Mouse (Mus musculus): ENCODE measurements around the gene Gm8994. TPM values are rescaled to one million over a fixed set of nuclear protein-coding genes. Genes with fewer than 3 reads are reported as not detected.

Gene Gm8994
- polyA plus RNA-seq, 1 experiment from 2014 or later = not detected

- 30% methylated on average over 5 of the region's 5 CpGs for WGBS
- Histone ChIP-seq H3K36me3 (replicated peaks; ENCODE audit: control insufficient read depth, insufficient read depth) (no peaks in the 10 kb centered on the region), H3K4me1 (replicated peaks; ENCODE audit: control insufficient read depth, insufficient read depth, low read length) (no peaks in the 10 kb centered on the region), H3K9ac (no peak overlapping the region), H3K27me3 (ENCODE audit: control insufficient read depth, insufficient read depth, low read length) (no peaks in the 10 kb centered on the region), H3K27ac (no peak overlapping the region), H3K4me3 (replicated peaks; ENCODE audit: low read length) (no peak overlapping the region), H3K9me3 (ENCODE audit: control insufficient read depth, low read length) (no peaks in the 10 kb centered on the region), H3K4me2 (replicated peaks) (no peak overlapping the region)
- no peak for ATAC-seq (ENCODE audit: low FRiP score)
- no peak for DNase-seq (ENCODE audit: low spot score)
These were observed 19.7 kb downstream of the Gm8994 start for GRCm38 (mm10) chr6:136347053-136347452.

- Histone ChIP-seq H3K4me3 (replicated peaks; ENCODE audit: low read length) (no peak overlapping the region), H3K27ac (no peak overlapping the region), H3K9ac (no peak overlapping the region), H3K4me1 (replicated peaks; ENCODE audit: control insufficient read depth, insufficient read depth, low read length) (no peaks in the 10 kb centered on the region), H3K36me3 (replicated peaks; ENCODE audit: control insufficient read depth, insufficient read depth) (no peaks in the 10 kb centered on the region), H3K27me3 (ENCODE audit: control insufficient read depth, insufficient read depth, low read length) (no peaks in the 10 kb centered on the region), H3K4me2 (replicated peaks) (no peak overlapping the region), H3K9me3 (ENCODE audit: control insufficient read depth, low read length) (no peaks in the 10 kb centered on the region)
- ATAC-seq (ENCODE audit: low FRiP score) (no peak), DNase-seq (ENCODE audit: low spot score) (no peak)
- 59% methylated on average over 9 of the region's 9 CpGs for WGBS
These were observed 20.3 kb downstream of the Gm8994 start for GRCm38 (mm10) chr6:136347631-136348030.

GRCm38 (mm10) chr6:136353399-136354184 lies 26.3 kb downstream of the Gm8994 start:
- H3K9ac ChIP-seq = peak overlapping the region; percentile 9; the same call in 1 of the 2 replicates
- 44% methylated on average over 11 of the region's 11 CpGs for WGBS
- H3K4me3 ChIP-seq (replicated peaks; ENCODE audit: low read length) = no peak overlapping the region
- no peak overlapping the region for H3K4me2 ChIP-seq (replicated peaks)
- no peaks in the 10 kb centered on the region for H3K4me1 ChIP-seq (replicated peaks; ENCODE audit: control insufficient read depth, insufficient read depth, low read length)
- H3K27me3 ChIP-seq (ENCODE audit: control insufficient read depth, insufficient read depth, low read length) = no peaks in the 10 kb centered on the region
- DNase-seq (ENCODE audit: low spot score) = peak; percentile 94
- H3K27ac ChIP-seq = peak overlapping the region; percentile 22; the same call in 1 of the 2 replicates
- no peak; the same call in 1 of the 2 replicates for ATAC-seq (ENCODE audit: low FRiP score)
- no peaks in the 10 kb centered on the region for H3K36me3 ChIP-seq (replicated peaks; ENCODE audit: control insufficient read depth, insufficient read depth)
- H3K9me3 ChIP-seq (ENCODE audit: control insufficient read depth, low read length) = no peaks in the 10 kb centered on the region

GRCm38 (mm10) chr6:136358471-136358870 lies 31.1 kb downstream of the Gm8994 start:
- Histone ChIP-seq H3K9me3 (ENCODE audit: control insufficient read depth, low read length) (no peaks in the 10 kb centered on the region), H3K27ac (no peak overlapping the region), H3K4me3 (replicated peaks; ENCODE audit: low read length) (no peak overlapping the region), H3K36me3 (replicated peaks; ENCODE audit: control insufficient read depth, insufficient read depth) (no peaks in the 10 kb centered on the region), H3K27me3 (ENCODE audit: control insufficient read depth, insufficient read depth, low read length) (no peaks in the 10 kb centered on the region), H3K4me1 (replicated peaks; ENCODE audit: control insufficient read depth, insufficient read depth, low read length) (no peaks in the 10 kb centered on the region), H3K4me2 (replicated peaks) (no peak overlapping the region), H3K9ac (no peak overlapping the region)
- DNase-seq (ENCODE audit: low spot score) (no peak), ATAC-seq (ENCODE audit: low FRiP score) (no peak)
- WGBS = 83% methylated on average over 5 of the region's 5 CpGs

GRCm38 (mm10) chr6:136363313-136363712 lies 36.0 kb downstream of the Gm8994 start:
- H3K4me1 ChIP-seq (replicated peaks; ENCODE audit: control insufficient read depth, insufficient read depth, low read length) = no peaks in the 10 kb centered on the region; the same call in 1 of the 2 replicates
- DNase-seq (ENCODE audit: low spot score) (no peak), ATAC-seq (ENCODE audit: low FRiP score) (no peak)
- 88% methylated on average over 8 of the region's 8 CpGs for WGBS
- H3K27ac ChIP-seq = no peak overlapping the region
- H3K27me3 ChIP-seq (ENCODE audit: control insufficient read depth, insufficient read depth, low read length) = no peaks in the 10 kb centered on the region
- H3K9ac ChIP-seq = no peak overlapping the region
- no peaks in the 10 kb centered on the region for H3K9me3 ChIP-seq (ENCODE audit: control insufficient read depth, low read length)
- no peaks in the 10 kb centered on the region for H3K36me3 ChIP-seq (replicated peaks; ENCODE audit: control insufficient read depth, insufficient read depth)
- no peak overlapping the region for H3K4me3 ChIP-seq (replicated peaks; ENCODE audit: low read length)
- no peak overlapping the region for H3K4me2 ChIP-seq (replicated peaks)

GRCm38 (mm10) chr6:136364008-136364407 lies 36.7 kb downstream of the Gm8994 start:
- DNase-seq (ENCODE audit: low spot score) (no peak), ATAC-seq (ENCODE audit: low FRiP score) (no peak)
- H3K4me2 ChIP-seq (replicated peaks) = no peak overlapping the region
- H3K4me3 ChIP-seq (replicated peaks; ENCODE audit: low read length) = no peak overlapping the region
- no peak overlapping the region for H3K9ac ChIP-seq
- no peaks in the 10 kb centered on the region for H3K36me3 ChIP-seq (replicated peaks; ENCODE audit: control insufficient read depth, insufficient read depth)
- H3K4me1 ChIP-seq (replicated peaks; ENCODE audit: control insufficient read depth, insufficient read depth, low read length) = no peaks in the 10 kb centered on the region; the same call in 1 of the 2 replicates
- H3K27me3 ChIP-seq (ENCODE audit: control insufficient read depth, insufficient read depth, low read length) = no peaks in the 10 kb centered on the region
- H3K27ac ChIP-seq = no peak overlapping the region
- no peaks in the 10 kb centered on the region for H3K9me3 ChIP-seq (ENCODE audit: control insufficient read depth, low read length)
- WGBS = 52% methylated on average over 4 of the region's 4 CpGs

GRCm38 (mm10) chr6:136364430-136365098 lies 37.2 kb downstream of the Gm8994 start:
- ATAC-seq (ENCODE audit: low FRiP score) (no peak), DNase-seq (ENCODE audit: low spot score) (no peak)
- 72% methylated on average over 12 of the region's 12 CpGs for WGBS

GRCm38 (mm10) chr6:136376097-136376496 lies 48.8 kb downstream of the Gm8994 start:
- no peak overlapping the region for H3K9ac ChIP-seq

More at GRCm38 (mm10) chr6:136364430-136365098, 37.2 kb downstream of the Gm8994 start:
- H3K27ac ChIP-seq = no peak overlapping the region
- H3K4me1 ChIP-seq (replicated peaks; ENCODE audit: control insufficient read depth, insufficient read depth, low read length) = no peaks in the 10 kb centered on the region; the same call in 1 of the 2 replicates
- no peaks in the 10 kb centered on the region for H3K9me3 ChIP-seq (ENCODE audit: control insufficient read depth, low read length)
- H3K27me3 ChIP-seq (ENCODE audit: control insufficient read depth, insufficient read depth, low read length) = no peaks in the 10 kb centered on the region
- H3K4me3 ChIP-seq (replicated peaks; ENCODE audit: low read length) = no peak overlapping the region
- H3K36me3 ChIP-seq (replicated peaks; ENCODE audit: control insufficient read depth, insufficient read depth) = no peaks in the 10 kb centered on the region
- H3K4me2 ChIP-seq (replicated peaks) = no peak overlapping the region
- no peak overlapping the region for H3K9ac ChIP-seq

More at GRCm38 (mm10) chr6:136376097-136376496, 48.8 kb downstream of the Gm8994 start:
- no peak for DNase-seq (ENCODE audit: low spot score)
- Histone ChIP-seq H3K27ac (no peak overlapping the region), H3K4me3 (replicated peaks; ENCODE audit: low read length) (no peak overlapping the region), H3K36me3 (replicated peaks; ENCODE audit: control insufficient read depth, insufficient read depth) (no peaks in the 10 kb centered on the region), H3K4me1 (replicated peaks; ENCODE audit: control insufficient read depth, insufficient read depth, low read length) (no peaks in the 10 kb centered on the region), H3K9me3 (ENCODE audit: control insufficient read depth, low read length) (no peaks in the 10 kb centered on the region), H3K27me3 (ENCODE audit: control insufficient read depth, insufficient read depth, low read length) (no peaks in the 10 kb centered on the region), H3K4me2 (replicated peaks) (no peak overlapping the region)
- ATAC-seq (ENCODE audit: low FRiP score) = no peak
